Mouse (Mus musculus): ENCODE measurements around the gene Myo3b. TPM values are rescaled to one million over a fixed set of nuclear protein-coding genes. Genes with fewer than 3 reads are reported as not detected.

The Myo3b gene
- polyA plus RNA-seq, 1 experiment from 2014 or later, result not detected

GRCm38 (mm10) chr2:70105286-70106030, 66.5 kb downstream of the Myo3b start:
- 62% methylated on average over 14 of the region's 14 CpGs for WGBS
- Histone ChIP-seq H3K27me3 (replicated peaks; ENCODE audit: control insufficient read depth, insufficient read depth, low read length) (no peaks in the 10 kb centered on the region), H3K4me1 (replicated peaks; ENCODE audit: control insufficient read depth, insufficient read depth, low read length) (no peaks in the 10 kb centered on the region), H3K4me2 (replicated peaks; ENCODE audit: low read depth) (no peak overlapping the region), H3K36me3 (ENCODE audit: control insufficient read depth, insufficient read depth) (no peaks in the 10 kb centered on the region), H3K9ac (ENCODE audit: low read depth, low read length) (no peak overlapping the region), H3K4me3 (ENCODE audit: low read depth, low read length) (no peak overlapping the region), H3K9me3 (ENCODE audit: control insufficient read depth) (no peaks in the 10 kb centered on the region), H3K27ac (ENCODE audit: low read depth, low read length) (no peak overlapping the region)
- TF ChIP-seq CTCF (IDR thresholded peaks at IDR 0.05; ENCODE audit: low read depth), result no peak
- no peak for ATAC-seq

- H3K27me3 ChIP-seq (replicated peaks; ENCODE audit: control insufficient read depth, insufficient read depth, low read length), result no peaks in the 10 kb centered on the region
- no peaks in the 10 kb centered on the region for H3K36me3 ChIP-seq (ENCODE audit: control insufficient read depth, insufficient read depth)
- H3K9ac ChIP-seq (ENCODE audit: low read depth, low read length), result no peak overlapping the region
- no peak for TF ChIP-seq CTCF (IDR thresholded peaks at IDR 0.05; ENCODE audit: low read depth)
- H3K9me3 ChIP-seq (ENCODE audit: control insufficient read depth), result no peaks in the 10 kb centered on the region
- no peaks in the 10 kb centered on the region for H3K4me1 ChIP-seq (replicated peaks; ENCODE audit: control insufficient read depth, insufficient read depth, low read length)
- H3K27ac ChIP-seq (ENCODE audit: low read depth, low read length), result no peak overlapping the region
- H3K4me3 ChIP-seq (ENCODE audit: low read depth, low read length), result no peak overlapping the region
- WGBS, result 39% methylated on average over 7 of the region's 7 CpGs
- no peak for ATAC-seq
- no peak overlapping the region for H3K4me2 ChIP-seq (replicated peaks; ENCODE audit: low read depth)
Observed at GRCm38 (mm10) chr2:70109010-70109409, 70.1 kb downstream of the Myo3b start.

GRCm38 (mm10) chr2:70113798-70114782, 75.2 kb downstream of the Myo3b start:
- H3K4me2 ChIP-seq (replicated peaks; ENCODE audit: low read depth), result no peak overlapping the region
- no peak overlapping the region for H3K4me3 ChIP-seq (ENCODE audit: low read depth, low read length)
- no peaks in the 10 kb centered on the region for H3K9me3 ChIP-seq (ENCODE audit: control insufficient read depth)
- no peak for ATAC-seq
- no peaks in the 10 kb centered on the region for H3K27me3 ChIP-seq (replicated peaks; ENCODE audit: control insufficient read depth, insufficient read depth, low read length)
- no peaks in the 10 kb centered on the region for H3K4me1 ChIP-seq (replicated peaks; ENCODE audit: control insufficient read depth, insufficient read depth, low read length)
- no peak for TF ChIP-seq CTCF (IDR thresholded peaks at IDR 0.05; ENCODE audit: low read depth)
- H3K27ac ChIP-seq (ENCODE audit: low read depth, low read length), result no peak overlapping the region
- H3K9ac ChIP-seq (ENCODE audit: low read depth, low read length), result no peak overlapping the region
- H3K36me3 ChIP-seq (ENCODE audit: control insufficient read depth, insufficient read depth), result no peaks in the 10 kb centered on the region
- WGBS, result 60% methylated on average over 12 of the region's 12 CpGs

- Histone ChIP-seq H3K27me3 (replicated peaks; ENCODE audit: control insufficient read depth, insufficient read depth, low read length) (no peaks in the 10 kb centered on the region), H3K4me1 (replicated peaks; ENCODE audit: control insufficient read depth, insufficient read depth, low read length) (no peaks in the 10 kb centered on the region), H3K9me3 (ENCODE audit: control insufficient read depth) (no peaks in the 10 kb centered on the region), H3K27ac (ENCODE audit: low read depth, low read length) (no peak overlapping the region), H3K9ac (ENCODE audit: low read depth, low read length) (no peak overlapping the region), H3K36me3 (ENCODE audit: control insufficient read depth, insufficient read depth) (no peaks in the 10 kb centered on the region), H3K4me3 (ENCODE audit: low read depth, low read length) (no peak overlapping the region), H3K4me2 (replicated peaks; ENCODE audit: low read depth) (no peak overlapping the region)
- TF ChIP-seq CTCF (IDR thresholded peaks at IDR 0.05; ENCODE audit: low read depth), result no peak
- WGBS, result 53% methylated on average over 16 of the region's 16 CpGs
- ATAC-seq, result no peak
Observed at GRCm38 (mm10) chr2:70118376-70119264, 79.7 kb downstream of the Myo3b start.

- no peak for TF ChIP-seq CTCF (IDR thresholded peaks at IDR 0.05; ENCODE audit: low read depth)
- Histone ChIP-seq H3K4me1 (replicated peaks; ENCODE audit: control insufficient read depth, insufficient read depth, low read length) (no peaks in the 10 kb centered on the region), H3K9ac (ENCODE audit: low read depth, low read length) (no peak overlapping the region), H3K27me3 (replicated peaks; ENCODE audit: control insufficient read depth, insufficient read depth, low read length) (no peaks in the 10 kb centered on the region), H3K36me3 (ENCODE audit: control insufficient read depth, insufficient read depth) (no peaks in the 10 kb centered on the region), H3K4me3 (ENCODE audit: low read depth, low read length) (no peak overlapping the region), H3K9me3 (ENCODE audit: control insufficient read depth) (no peaks in the 10 kb centered on the region), H3K27ac (ENCODE audit: low read depth, low read length) (no peak overlapping the region), H3K4me2 (replicated peaks; ENCODE audit: low read depth) (no peak overlapping the region)
- 83% methylated on average over 2 of the region's 2 CpGs for WGBS
- ATAC-seq, result no peak
Observed at GRCm38 (mm10) chr2:70119265-70119663, 80.3 kb downstream of the Myo3b start.

Measured in intestine, postnatal 0 days (tissue).